Mouse (Mus musculus) cerebellum, adult (tissue): Measurements from ENCODE around the gene Meis1.

ENCODE experiments used
- ATAC-seq: cut with Nextera tagmentation; 2 replicates; pipeline ENCODE4 v1.9.2; 2017; ENCODE audit warnings: mild to moderate bottlenecking, moderate library complexity, mixed read lengths; ENCODE audit not compliant: insufficient number of reproducible peaks, low FRiP score, low TSS enrichment

Gene Meis1

DNA sequence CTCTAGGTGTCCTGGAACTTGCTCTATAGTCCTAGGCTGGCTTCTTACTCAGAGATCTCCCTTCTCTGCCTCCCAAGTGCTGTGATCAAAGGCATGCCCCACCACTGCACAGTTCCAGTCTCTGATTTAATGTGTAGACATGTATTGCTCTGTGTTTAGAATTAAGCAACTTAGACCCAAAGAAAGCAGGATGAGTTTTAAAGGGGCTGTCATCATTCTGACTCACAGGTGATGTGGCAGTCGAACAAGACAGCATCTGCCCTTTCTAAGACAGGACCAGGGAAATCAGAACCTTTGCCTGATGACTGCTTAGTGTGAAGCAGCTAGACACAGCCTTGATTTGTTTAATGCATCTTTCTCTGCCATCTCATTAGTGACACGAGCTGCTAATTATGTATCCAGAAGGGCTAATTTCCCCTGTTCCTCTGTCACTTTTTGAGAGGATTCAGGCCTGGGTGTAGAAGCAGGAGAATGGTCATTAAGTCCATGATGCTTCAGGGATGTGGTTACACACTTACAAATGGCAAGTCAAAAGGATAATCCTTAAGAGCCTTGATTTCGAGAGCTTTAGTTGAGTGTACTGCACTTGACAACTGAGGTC lies 99.5 kb downstream of the Meis1 start:
- ATAC-seq, result no peak

DNA sequence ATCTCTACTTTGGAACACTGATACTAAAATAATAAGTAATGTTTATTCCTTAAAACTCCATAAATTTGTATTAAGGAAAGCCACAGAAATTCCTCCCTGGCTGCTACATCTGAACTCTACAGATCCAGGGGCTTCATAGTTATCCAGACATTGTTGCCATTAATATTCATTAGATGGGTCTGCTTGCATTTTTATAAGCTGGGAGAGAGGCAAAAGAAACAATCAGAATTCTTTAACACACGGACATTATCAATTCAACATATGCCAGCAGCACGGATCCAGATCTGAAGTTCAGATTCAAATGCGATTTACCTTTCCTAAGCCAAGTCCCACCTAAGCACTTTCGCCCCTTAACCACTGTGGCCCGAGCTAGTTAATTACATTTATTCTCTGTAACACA lies 100.9 kb downstream of the Meis1 start:
- ATAC-seq, result no peak

DNA sequence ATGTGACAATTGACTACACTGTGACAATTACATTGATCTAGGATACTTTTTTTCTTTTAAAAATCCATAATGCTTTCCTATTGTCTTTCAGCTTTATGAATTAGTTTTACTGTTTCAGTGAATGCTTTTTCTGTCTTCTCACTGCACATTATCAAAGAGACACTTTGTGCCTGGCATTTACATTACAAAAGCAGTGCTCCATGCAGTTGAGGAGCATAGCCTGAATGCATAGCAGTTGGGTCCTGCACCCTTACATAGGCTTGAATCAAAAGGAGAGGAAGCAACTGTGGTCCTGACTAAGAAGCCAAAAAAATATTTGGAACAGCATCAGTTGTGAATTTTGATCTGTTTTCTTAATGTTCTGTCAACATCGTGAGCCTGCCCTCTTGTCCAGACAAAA lies 105.5 kb downstream of the Meis1 start:
- ATAC-seq, result no peak

DNA sequence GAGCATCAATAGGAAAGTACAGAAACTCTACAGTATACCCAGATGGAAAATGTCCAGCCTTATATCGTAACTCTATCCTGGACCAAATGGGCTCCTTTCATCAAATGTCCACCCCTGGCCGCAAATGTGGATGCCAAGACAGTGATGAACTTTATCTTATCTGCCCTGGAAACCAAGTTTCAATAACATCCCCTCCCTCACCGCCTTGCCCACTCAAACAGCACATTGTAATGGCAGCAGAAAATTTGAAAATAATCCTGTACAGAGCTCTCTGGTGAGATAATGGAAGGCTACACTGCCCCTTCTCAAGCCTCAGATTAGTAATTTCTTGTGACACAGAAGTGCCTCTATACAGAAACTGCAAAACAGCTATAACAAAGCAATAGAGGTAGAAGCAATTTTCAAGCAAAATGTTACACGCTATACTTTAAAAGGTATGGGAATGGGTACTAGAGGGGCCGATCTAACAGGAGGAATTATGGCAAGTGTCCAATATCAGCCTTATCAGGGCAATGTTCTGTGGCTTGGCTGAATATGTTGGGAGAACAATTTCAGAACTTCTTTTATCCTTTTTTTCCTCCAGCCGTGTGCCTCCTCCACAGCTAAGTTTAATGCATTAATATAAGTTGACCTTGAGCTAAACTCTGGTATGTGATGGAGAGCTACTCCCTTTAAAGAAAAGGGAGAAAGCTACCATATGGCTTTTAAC lies 106.3 kb downstream of the Meis1 start:
- no peak for ATAC-seq

DNA sequence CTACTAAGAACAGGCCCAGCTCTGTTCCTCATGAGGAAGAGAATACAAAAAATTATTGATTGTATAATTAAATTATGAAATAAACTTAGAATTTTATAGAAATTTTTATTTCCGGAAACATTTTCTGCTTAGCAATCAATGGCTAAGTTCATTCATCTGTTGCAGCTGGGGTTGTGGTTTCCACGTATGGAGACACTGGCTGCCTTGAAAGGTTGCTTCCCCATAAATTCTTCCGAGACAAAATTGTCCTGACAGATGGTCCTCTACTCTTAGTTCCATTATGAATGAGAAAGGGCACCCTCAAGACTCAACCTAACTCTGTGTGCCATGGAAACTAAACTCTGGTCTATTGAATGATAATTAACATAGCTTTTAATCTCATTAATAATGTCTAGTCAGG lies 111.9 kb downstream of the Meis1 start:
- ATAC-seq, result no peak

DNA sequence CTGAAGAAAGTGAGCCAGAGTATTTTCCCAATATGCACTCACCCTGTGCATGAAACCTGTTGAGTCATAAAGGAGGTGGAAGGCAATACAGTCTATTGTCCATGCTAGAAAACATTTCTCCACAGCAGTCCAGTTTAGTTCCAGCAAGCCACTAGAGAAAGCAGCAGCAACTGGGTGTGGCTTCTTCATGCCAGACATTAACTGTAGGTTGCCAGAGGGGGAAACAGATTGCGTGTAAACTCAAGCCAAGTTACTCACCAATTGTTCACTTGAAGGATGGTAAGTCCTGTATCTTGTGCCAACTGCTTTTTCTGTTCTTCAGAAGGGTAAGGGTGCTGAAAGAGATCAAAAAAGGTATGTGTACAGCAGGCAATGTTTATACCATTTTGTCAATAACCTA lies 113.4 kb downstream of the Meis1 start:
- ATAC-seq, result no peak

DNA sequence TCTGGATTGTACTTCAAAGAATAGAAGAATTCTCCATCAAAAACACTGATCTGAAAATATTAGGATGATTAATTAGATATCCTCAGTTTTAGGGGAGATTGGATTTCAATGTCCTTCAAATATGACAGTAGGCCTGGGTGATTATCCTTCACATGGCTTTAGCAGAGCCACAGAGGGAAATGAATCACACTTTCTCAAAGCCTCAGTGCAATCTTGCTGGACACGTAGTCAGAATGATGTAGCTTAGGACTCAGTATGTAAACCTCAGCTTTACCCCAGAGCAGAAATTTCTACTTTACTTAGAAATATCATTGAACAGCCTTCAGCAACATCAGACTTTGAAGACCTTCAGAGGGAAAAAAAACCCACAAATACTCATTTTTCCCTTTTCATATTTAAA lies 113.9 kb downstream of the Meis1 start:
- ATAC-seq, result no peak

DNA sequence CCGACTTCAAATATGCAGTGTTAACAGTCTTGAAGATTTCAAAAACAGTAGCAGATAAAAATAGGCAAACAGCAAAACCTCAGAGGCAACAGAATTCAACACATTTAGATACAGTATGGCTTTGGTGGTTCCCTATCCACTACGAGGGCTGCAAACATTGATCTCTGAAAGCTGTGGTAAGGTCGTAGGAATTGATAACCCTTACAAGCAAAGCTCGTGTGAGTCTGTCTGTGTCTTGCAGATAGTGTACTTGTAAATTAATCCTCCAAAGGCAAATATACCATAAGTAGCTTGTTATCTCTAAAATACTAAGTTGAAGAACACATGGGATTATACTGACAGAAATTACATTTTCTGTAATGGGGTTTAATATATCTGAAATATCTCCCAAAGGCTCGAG lies 114.5 kb downstream of the Meis1 start:
- ATAC-seq, result no peak

DNA sequence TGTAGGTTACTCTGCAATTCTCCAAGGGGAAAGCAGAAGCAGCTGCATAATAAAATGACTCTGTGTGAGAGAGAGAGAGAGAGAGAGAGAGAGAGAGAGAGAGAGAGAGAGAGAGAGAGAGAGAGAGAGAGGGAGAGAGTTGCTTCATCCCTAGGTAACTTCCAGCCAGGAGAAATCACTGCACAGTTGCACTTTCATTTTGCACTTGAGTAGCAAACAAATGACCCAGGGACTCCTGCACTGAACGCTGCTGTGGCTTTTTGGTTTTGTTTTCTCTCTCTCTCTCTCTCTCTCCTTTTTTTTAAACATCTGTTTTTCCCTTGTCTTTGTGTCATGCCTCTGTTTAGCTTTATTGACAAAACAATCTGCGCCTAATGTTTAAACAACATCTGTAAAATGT lies 118.3 kb downstream of the Meis1 start:
- ATAC-seq, result no peak

DNA sequence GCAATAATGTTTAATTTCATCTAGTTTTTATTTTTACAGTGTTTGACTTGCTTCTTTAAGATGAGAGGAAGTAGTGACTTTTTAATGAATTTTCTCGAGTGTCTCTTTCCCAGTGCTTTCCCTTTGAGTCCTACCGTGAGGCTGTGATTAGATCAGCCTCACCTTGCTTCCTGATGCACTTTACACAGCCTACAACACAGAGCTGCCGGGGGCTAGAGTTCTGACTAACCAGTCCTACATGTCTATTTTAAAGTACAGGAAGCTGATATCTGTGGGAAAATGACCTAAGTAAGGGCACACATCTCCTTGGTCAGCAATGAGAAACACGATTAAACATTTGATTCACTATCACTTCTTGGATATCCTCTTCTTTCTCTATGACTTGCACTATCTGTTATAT lies 119.9 kb downstream of the Meis1 start:
- ATAC-seq, result no peak

DNA sequence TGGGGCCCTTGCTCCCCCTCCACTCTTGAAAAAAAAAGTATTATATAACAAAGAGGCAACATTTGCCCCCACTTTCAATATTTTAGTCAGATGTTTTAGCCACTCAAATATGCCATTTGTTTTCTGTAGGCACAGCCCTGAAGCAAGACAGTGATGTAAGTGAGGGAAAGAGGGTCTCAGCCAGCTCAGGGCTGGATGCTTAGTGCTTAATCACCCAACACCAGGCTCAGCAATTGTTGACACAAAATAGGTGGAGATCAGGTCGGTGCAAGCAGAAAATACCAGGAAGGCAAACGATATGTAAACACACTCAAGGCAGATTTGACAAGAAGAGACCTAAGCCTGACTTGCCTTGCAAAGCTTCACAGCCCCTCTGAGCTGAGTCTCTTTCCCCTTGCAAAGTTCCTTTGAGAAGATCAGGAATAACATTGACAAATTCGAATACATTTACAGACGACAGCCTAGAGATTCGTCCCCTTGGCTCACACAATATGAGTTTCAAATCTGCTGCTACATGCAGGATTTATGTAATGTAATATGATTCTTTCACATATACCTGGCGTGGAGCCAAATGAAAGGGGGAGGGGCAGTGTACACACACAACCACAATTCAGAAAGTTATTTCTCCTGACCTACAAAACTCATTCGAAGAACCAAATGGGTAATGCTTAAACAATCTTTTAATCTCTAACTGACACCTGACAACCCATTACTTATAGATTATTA lies 120.7 kb downstream of the Meis1 start:
- no peak for ATAC-seq

DNA sequence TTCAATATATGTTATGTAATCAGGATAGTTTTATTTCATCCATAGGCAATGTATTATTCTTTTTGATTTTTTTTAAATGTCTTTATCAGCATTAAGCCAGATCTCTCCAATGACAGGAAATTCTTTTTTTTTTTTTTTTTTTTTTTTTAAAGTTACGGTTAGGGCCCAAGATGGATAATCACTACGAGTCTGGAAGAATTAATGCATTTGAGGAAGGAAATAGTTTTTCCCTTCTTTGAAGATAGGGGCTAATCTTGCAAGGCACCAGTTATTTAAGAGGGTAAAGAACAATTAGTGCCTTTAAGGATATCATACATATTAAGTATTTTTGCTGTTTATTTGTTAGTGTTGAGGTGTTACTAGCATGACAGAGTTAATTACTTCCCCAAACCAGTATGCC lies 121.5 kb downstream of the Meis1 start:
- ATAC-seq, result no peak

DNA sequence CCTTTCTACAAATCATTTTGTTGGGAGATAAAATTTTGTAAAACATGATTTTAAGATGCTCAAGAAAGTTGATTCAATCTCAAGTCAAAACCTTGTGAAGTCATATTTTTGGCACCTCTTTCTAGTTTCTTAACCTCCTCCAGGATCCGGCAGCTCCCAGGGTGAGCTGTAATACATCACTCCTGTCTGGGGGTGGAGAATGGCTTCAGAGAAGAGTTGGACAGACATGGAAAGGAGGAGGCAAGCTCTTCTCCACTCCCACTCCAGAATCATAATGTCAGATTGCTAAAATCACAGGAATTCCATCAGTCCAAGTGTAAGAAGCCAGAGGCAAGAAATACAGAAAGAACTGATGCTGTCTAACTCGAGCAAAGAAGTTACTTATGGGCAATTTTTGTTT lies 126.3 kb downstream of the Meis1 start:
- no peak for ATAC-seq

DNA sequence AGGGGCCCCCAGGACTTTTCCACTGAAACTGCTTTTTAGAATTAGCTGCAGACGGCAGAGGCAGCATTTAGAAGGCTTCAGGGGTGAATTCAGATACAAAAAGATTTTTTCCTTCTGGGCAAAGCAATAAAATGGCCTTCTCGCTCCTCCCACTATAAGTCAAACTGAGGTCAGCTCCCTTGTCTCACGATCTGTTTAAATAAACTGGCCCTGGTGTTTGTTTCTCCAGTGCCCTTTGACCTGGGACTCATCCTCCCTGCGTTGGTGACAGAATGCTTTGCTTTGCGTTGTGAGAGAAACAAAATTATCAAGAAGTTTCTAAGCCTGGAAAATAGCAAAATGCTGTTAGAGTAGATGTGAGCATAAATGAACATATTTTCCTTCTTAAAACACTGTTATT lies 129.6 kb downstream of the Meis1 start:
- ATAC-seq, result no peak

DNA sequence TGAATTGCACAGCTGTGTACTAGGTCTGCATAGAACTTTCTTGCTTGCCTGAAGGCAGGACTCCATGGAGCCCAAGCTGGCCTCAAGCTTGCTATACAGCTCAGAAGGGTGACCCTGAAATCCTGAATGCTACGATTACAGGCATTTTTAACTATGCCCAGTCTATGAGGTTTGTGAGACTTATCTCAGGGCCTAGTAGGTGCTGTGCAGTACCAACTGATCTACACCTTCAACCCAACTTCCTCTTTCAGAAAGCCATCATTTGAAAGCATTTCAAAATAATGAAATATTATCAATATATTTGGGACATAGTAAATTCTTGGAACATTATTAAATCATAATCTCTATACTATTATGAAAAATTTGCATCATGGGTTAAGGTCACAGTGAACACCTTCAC lies 130.1 kb downstream of the Meis1 start:
- no peak for ATAC-seq

DNA sequence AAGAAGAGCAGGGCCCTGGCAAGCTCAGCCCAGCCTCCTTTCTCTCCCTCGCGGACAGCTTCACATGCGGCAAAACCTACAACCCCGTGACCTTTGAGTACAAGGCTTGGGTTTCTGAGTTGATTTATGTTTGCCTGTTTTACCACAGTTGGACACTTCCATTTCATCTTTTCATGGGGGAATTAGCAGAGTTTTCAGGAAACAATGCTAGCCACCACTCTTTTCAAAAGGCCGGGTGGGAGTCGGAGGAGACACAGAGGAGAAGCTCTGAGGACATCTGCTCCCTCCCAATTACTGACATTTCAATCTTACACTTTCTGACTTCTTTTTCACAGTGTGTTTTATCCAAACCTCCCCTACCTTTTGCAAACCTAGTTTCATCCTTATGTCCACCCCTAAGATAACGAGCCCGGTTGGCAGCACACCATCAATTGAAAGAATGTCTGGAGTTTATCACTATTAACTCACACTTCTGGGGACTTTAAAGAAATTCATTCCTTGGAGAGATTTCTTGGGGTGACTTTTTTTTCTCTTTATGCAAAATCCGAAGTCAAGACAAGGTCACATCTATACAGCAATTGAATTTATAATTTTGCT lies 133.0 kb downstream of the Meis1 start:
- no peak for ATAC-seq

DNA sequence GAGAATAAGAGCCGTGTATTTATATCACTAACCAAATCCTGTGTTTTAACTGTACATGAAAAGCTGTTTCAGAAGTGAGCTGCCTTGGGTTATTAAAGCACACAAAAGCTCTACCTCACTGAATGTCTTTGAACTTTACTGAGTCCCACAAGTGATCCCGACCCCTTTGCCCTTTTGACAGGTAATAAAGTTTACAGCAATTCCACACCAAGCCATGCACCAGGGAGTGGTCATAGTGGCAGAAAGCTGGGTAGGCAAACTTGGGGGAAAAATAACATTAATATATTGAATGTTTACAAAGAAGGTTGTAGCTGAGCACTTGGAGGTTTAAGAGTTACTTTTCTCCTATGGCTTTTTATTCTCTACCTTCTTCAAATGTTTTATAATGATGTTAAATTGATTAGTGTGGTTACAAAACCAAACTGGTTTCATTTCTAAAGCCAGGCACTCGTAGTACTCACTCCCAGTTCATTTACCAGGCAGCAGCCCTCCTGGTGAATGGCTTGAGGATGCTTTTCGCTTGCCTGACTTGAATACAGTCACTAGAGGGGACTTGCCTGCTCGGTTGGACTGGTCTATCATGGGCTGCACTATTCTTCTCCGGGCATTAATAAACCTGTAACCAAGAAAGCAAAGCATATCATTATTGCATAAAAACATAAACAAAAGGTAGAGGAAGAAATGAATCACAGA lies 133.6 kb downstream of the Meis1 start:
- no peak for ATAC-seq

DNA sequence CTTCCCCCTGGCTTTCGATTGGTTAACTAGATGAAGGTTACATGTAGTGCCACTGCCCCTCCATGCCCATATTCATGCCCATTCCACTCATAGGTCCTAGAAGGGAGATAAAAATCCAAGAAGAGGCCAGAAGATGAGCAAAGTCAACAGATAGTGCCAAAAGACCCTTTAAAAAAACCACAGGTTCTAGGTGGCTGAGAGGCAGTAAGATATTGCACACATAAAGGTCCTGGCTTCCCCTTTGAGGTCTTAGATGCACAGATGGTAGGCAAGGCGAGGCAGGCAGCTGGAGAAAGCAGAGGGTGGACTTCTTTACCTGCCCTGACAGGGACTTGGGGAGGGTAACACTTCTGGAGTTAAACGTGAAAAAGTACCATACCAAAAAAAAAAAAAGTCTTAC lies 134.8 kb downstream of the Meis1 start:
- ATAC-seq, result no peak

DNA sequence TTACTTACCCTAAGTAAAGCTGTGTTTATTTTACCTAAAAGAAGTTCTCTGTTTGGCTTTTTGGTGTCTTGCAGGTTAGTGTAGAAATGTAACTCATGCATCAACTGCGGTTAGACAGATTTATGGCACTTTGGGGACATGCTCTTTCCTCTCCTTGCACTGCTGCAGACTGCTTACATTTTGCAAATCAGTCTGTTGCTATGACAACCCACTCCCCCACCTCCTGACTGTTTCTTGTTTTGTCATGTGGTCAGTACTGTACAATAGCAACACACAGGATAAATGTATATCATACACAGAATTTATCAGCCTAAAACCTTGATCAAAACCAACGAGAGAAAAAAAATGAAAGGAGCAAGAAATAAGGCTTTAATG lies 135.3 kb downstream of the Meis1 start:
- ATAC-seq, result no peak

DNA sequence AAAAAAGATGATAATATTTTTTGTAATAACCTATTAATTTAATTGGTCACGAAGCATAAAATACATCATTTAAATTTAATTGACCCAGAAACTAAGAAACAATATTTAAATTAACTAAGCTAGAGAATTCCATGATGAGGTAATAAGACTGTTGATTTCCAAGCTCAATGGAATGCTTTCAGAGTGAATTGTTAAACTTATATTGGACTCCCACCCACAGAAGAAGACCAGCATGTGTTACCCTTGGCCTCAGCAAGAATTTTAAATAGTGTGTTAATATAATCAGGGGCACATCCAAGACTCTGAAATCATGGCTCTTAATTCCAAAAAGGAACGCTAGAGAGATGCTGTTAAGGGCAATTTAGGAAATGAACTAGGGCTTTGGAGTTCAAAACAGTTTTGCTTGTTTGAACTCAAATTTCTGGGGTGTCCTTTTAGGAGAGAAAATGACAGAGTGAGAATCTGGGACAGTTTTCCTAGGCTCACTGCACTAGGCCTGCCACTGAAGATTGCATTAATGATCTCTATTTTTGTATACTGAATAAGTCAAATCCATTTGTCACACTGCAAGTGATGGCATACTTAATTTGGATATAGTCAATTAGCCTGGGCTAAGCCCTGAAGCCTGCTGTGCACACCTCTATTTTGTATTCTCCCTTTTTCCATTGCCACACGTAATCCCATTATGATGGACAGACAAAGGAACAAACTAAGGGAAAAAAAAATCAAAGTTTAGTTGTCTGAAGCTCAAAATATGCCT lies 135.9 kb downstream of the Meis1 start:
- ATAC-seq, result no peak
